Mouse (Mus musculus): ENCODE results near the gene Wdr17. TPM values are rescaled to one million over a fixed set of nuclear protein-coding genes. Genes with fewer than 3 reads are reported as not detected.

Wdr17 gene
- polyA plus RNA-seq, 1 experiment from 2014 or later = 0.10 TPM

DNA sequence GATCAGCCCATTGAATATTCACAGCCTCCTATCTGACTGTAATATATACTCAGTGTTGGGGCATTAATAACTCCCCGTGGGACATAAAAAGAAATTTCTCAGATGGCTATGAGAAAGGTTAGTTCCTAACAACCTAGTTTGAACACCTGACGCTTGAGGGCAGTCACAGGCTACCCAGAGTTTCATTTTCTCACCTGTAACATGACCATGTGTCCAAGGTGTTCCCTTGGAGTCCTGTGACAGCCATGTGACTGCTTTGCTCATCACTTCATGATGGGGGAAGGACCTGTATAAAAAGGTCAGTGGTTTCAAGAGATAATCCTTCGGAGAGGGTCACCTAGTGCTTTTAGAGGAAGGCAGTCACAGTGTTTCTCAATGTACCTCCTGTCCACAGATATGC, 305.5 kb downstream of the Wdr17 start:
- H3K27ac ChIP-seq = no peak overlapping the region
- no peak overlapping the region for H3K9ac ChIP-seq
- H3K9me3 ChIP-seq = no peaks in the 10 kb centered on the region
- 62% methylated on average over 3 of the region's 3 CpGs for WGBS
- H3K36me3 ChIP-seq = no peaks in the 10 kb centered on the region
- H3K4me1 ChIP-seq = no peaks in the 10 kb centered on the region
- H3K27me3 ChIP-seq = no peaks in the 10 kb centered on the region
- no peak overlapping the region for H3K4me3 ChIP-seq
- no peak for ATAC-seq (ENCODE audit: borderline replicate concordance, extremely low read depth, low FRiP score, low TSS enrichment)
- H3K4me2 ChIP-seq = no peak overlapping the region

Other genes starting within 250 kb of the Wdr17 start
- 14.1 and 17.5 TPM in 2 replicates for gene Gpm6a, start 67.7 kb upstream of the Wdr17 start, polyA plus RNA-seq (2015; fragmentation: Nextera tagmentation; extraction: Ambion mirVana)

All from lung, embryonic 15.5 days (tissue).